Mouse (Mus musculus) effector memory CD4-positive, alpha-beta T cell, adult 7 months (primary cell): ENCODE data around the gene Gnl2. TPM values are rescaled to one million over a fixed set of nuclear protein-coding genes. Genes with fewer than 3 reads are reported as not detected.

Source experiments
- polyA plus RNA-seq: library from polyadenylated mRNA; unstranded; fragments of 100-300 nt; shearing (Covaris generic); gene quantifications from one replicate; pipeline ENCODE4 v1.2.1, GENCODE M21; 2017

Gnl2 gene
- polyA plus RNA-seq = 77.3 TPM

DNA sequence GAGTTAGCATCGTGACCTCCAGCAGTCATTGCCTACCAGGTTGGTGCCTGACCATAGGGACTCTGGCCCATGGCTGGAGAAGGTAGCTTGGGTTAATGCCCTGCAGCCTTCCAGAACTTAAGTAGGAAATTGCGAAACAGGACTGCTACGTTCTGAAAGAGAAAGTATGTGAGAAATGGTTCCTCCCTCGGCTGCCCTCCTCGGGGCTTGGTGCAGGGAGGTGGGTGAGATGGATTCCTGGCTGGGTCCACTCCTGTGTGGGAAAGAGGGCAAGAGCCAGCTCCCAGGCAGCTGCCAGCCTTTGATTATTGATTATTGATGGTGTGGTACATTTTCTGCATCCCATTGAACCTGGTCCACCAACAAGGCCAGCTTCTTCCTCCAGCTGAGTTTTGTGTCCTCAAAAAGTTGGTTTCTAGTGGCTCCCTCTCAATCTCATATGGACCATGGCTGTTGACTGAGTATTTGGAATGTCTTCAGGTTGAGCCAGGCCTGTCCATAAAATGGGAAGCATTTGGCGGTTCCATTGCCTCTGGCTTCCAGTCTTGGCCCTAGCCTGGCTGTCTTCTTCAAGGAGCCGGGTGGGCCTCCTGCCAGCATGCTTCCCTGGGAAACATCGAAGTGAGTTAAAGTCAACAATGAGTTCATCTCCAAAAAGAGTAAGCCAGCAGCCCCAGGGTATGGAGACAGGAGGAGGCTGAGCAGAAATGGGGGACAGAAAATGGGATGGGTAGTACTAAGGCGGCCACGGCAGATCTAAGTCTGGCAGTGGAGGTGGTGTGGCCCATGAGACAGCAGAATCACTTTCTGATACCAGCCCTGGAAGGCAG, at the start of gene Gnl2:
TSS of gene Gnl2 (plus strand) at position 780 of the 830 bp plus-strand sequence.

DNA sequence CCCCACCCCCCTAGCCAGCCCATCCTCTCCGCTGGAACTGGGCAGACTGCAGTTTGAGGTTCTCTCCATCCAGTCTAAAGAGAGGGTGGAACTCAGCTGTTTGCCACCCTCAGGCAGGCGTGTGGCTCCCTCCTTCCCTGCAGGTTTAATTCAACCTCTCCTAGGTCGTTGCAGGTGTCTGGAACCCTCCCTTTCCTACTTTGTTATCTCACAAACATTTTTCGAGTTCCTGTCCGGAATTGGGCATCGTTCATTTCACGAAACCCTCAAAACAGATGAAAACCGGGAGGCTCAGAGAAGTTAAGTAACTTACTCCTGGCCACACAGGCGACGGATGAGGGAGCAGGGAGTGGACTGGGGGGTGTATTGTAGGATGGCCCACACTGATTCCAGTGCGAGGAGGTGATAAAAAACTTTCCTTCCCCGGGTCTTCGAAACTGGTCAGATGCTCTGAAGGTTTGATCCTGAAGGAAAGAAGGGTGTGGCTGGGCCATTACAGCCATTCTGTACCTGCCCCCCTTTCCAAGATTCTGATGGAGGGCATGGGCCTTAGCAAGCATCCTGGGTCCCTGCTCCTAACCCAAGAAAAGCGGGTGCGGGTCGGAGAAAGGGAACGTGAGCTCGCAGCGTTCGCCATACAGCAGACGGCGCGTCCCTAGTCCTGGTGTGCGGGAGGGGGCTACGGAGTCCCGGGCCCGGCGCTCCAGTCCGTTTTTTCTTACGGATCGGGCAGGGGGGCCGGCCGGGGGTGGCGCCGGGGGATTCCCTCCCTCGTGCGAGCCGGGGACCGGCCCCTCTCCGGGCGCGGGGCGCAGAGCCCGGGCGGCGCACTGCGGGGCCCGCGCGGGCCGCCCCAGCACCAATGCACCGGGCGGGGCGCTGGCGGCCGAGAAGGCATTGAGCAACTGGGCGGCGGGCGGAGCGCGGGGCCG, 30.4 kb upstream of the Gnl2 start, which contains the start of gene Rspo1:
TSS of gene Rspo1 (plus strand) at position 760 of the 932 bp plus-strand sequence.

DNA sequence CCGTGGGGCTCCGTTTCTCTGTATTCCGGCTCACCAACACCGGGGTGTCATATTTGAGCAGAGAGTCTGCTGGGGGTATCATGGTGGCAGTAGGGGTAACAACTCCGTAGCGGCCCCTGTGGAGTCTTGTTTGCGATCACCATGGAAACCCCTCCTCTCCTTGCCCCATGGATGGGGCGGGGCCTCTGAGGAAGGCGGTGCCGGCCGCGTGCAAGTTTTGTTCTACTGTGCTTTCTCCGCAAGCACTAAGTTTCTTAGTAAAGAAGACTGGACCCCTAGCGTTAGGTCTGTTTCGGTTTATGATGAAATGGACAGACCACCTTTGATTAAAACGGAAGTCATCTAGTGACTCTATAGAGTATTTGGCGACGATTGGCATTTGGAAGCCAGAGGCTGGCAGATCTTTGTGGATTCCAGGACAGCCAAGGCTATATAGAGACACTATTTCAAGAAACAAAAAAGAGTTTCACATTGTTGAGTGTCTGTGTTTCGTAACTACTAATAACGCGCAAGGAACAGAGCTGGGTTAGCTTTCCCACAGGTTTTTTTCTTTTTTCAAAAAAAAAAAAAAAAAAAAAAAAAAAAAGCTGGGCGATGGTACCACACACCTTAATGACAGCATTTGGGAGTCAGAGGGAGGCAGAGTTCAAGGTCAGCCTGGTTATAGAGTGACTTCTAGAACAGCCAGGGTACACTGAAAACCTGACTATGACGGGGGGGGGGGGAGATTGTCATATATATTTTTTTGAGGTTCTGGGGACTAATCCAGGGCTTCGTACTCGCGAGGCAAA, 49.3 kb downstream of the Gnl2 start, which contains the start of gene Dnali1:
TSS of gene Dnali1 (minus strand) at position 187 of the 791 bp plus-strand sequence.

DNA sequence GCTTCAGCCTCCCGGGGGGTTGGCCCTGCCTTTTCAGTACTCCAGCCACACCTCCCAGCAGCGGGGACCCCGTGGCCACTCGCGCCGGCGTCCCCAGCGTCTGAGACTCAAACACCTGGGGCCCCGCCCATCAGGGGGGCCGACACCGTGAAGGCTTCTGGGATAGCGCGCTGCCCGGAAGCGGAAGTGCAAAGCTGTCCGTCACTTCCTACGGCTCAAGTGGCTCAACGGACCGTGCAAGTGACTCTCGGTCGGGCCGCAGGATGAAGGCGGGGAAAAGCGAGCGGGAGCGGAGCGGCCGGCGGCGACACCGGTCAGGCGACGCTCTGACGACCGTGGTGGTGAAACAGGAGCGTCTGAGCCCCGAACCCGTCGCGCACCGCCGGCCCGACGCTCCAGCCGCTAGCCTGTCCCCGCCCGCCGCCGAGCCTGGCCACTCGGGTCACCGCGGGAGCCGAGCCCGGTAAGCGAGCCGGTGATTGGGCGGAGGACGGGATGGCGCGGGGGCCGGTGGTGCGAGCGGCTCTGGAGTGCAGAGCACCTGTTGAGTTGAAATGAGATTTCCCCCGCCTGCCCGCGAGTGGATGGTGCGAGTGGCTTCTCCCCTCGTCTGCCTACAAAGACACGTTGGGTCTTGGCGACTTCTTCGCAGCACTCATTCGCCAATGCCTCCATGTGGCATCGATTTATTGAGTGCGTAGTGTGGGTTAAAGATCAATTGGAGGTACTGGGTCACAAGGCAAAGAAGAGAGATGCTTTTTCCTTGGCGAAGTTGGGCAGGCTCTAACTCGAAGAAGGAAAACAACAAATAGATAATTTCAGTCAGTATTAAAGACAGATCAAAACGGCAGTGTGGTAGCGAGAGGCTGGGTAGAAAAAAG, 50.3 kb downstream of the Gnl2 start, which contains the start of gene Snip1:
TSS of gene Snip1 (plus strand) at position 183 of the 881 bp plus-strand sequence.

DNA sequence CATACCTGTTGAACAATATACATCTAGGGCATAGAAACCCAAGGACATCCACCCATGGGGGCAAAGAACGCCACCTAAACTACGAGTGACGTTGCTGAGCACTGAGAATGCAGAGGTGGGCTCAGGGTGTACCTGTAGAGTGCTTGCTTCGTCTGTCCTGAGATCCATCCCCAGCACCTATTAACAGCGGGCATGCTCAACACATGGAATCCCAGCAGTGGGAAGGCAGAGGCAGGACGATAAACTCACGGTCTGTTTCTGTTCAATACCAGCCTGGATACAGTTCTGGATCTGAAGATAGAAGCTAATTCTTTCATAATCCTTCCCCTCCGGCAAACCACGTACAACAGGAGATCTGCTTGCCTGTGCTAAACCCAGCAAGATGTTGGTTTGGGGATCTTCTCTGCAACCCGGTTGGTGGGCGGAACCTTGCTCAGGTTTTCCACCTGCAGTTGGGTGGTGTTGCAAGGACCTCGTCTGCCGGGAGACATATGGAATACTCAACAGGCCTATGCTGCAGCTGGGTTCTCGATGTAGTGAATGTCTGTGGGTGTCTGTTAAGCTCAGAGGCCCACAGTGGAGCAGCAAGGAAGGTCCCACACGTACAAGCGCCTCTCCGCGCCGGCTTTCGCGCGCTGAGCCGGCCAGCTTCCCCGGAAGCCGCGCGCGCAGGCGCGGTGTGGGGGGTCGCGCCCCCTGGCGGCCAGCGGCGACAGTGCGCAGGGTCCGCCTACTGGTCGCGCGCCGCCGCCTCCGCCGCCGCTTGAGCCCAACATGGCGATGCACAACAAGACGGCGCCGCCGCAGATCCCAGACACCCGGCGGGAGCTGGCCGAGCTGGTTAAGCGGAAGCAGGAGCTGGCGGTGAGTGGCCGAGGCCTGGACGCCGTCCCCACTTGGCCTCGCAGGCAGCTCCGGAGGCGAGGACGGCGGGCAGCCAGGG, 68.3 kb downstream of the Gnl2 start, which contains the start of gene Meaf6:
TSS of gene Meaf6 (plus strand) at position 732 of the 943 bp plus-strand sequence.

Other genes with a start within 250 kb of the Gnl2 start
- gene Mtf1, start 214.5 kb upstream of the Gnl2 start, polyA plus RNA-seq = 17.0 TPM
- gene Yrdc, start 165.9 kb upstream of the Gnl2 start, polyA plus RNA-seq = 182 TPM
- 20.4 TPM for gene 1110065P20Rik, start 165.4 kb upstream of the Gnl2 start, polyA plus RNA-seq
- gene Maneal, start 154.4 kb upstream of the Gnl2 start, polyA plus RNA-seq = 2.6 TPM
- 0.55 TPM for gene Epha10, start 135.7 kb upstream of the Gnl2 start, polyA plus RNA-seq
- 8.6 TPM for gene 9930104L06Rik, start 79.5 kb upstream of the Gnl2 start, polyA plus RNA-seq
- gene Cdca8, start 77.3 kb upstream of the Gnl2 start, polyA plus RNA-seq = 2.3 TPM
- not detected for gene Rspo1, start 30.2 kb upstream of the Gnl2 start, polyA plus RNA-seq
- 0.29 TPM for gene Dnali1, start 49.1 kb downstream of the Gnl2 start, polyA plus RNA-seq
- 38.7 TPM for gene Snip1, start 50.1 kb downstream of the Gnl2 start, polyA plus RNA-seq
- gene Meaf6, start 68.5 kb downstream of the Gnl2 start, polyA plus RNA-seq = 46.2 TPM
- gene Zc3h12a, start 111.3 kb downstream of the Gnl2 start, polyA plus RNA-seq = 222 TPM